Mouse (Mus musculus) heart, embryonic 13.5 days (tissue): ENCODE measurements at regions not wholly inside any gene's neighbourhood (a gene's known extent, or its start where the extent isn't known, plus 50 kb on each side); places are given as distances from the start of the nearest gene placed in this dataset.

Experiments used
- ATAC-seq: fragments of 200-750 bp; cut with Nextera tagmentation; 2 replicates; pipeline ENCODE4 v1.8.0; 2017; ENCODE audit warnings: moderate TSS enrichment; ENCODE audit not compliant: insufficient number of reproducible peaks, low FRiP score, low TSS enrichment; ENCODE audit errors: extremely low read depth
- H3K27ac ChIP-seq: fragments of 300-500 bp; sonication (generic); replicated peaks from 2 replicates; pipeline ENCODE4 v1.5.1; 2015; ENCODE audit warnings: moderate library complexity, mild to moderate bottlenecking, inconsistent platforms
- H3K27me3 ChIP-seq: fragments of 300-500 bp; sonication (generic); replicated peaks from 2 replicates; pipeline ENCODE4 v1.6.1; 2015; ENCODE audit warnings: mild to moderate bottlenecking, inconsistent platforms
- H3K36me3 ChIP-seq: fragments of 300-500 bp; sonication (generic); 2 replicates; pipeline ENCODE4 v1.6.1; 2015; ENCODE audit warnings: mild to moderate bottlenecking, inconsistent platforms
- H3K4me1 ChIP-seq: fragments of 300-500 bp; sonication (generic); 2 replicates; pipeline ENCODE4 v1.6.1; 2015; ENCODE audit warnings: inconsistent platforms
- H3K4me2 ChIP-seq: fragments of 300-500 bp; sonication (generic); 2 replicates; pipeline ENCODE4 v1.6.1; 2015; ENCODE audit warnings: inconsistent platforms, mild to moderate bottlenecking, moderate library complexity
- H3K4me3 ChIP-seq: fragments of 300-500 bp; sonication (generic); 2 replicates; pipeline ENCODE4 v1.5.1; 2015; ENCODE audit warnings: moderate library complexity, mild to moderate bottlenecking, inconsistent platforms
- H3K9ac ChIP-seq: fragments of 300-500 bp; sonication (generic); 2 replicates; pipeline ENCODE4 v1.6.1; 2015; ENCODE audit warnings: inconsistent platforms, mild to moderate bottlenecking, moderate library complexity
- H3K9me3 ChIP-seq: fragments of 300-500 bp; sonication (generic); 2 replicates; pipeline ENCODE4 v1.6.1; 2016; ENCODE audit warnings: inconsistent platforms
- WGBS: fragments of 180-500 bp; shearing (Covaris S2); methylation state at CpG from one replicate; pipeline ENCODE4 v1.1.7; 2015; ENCODE audit warnings: mixed read lengths; 5-methylcytosine and 5-hydroxymethylcytosine counted together

DNA sequence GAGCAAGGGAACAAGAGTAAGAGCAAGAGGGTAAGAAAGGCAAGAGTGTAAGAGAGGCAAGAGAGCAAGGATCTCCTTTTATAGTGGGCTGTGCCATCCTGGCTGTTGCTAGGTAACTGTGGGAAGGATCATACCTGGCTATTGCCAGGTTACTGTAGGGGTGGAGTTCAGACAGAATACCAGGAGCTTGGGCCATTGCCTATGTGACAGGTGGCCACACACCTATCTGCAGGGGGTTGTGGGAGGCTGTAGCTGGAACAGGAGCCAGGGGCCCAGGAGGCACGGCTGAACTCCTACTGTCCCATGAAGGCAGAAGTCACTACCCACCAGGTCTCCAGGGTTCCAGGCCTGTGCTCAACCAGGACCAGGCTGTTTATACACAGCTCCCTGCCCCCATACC is 1149.0 kb downstream of the 9330182O14Rik start:
- no peak overlapping the region for H3K27ac ChIP-seq
- no peak for ATAC-seq
- H3K4me2 ChIP-seq: no peak overlapping the region
- 33% methylated on average over 1 of the region's 1 CpGs for WGBS
- peaks cover 5% of the 10 kb centered on the region; the same call in 1 of the 2 replicates for H3K4me1 ChIP-seq
- no peak overlapping the region for H3K4me3 ChIP-seq
- H3K9me3 ChIP-seq: no peaks in the 10 kb centered on the region
- H3K27me3 ChIP-seq: no peaks in the 10 kb centered on the region
- no peaks in the 10 kb centered on the region for H3K36me3 ChIP-seq
- H3K9ac ChIP-seq: no peak overlapping the region

DNA sequence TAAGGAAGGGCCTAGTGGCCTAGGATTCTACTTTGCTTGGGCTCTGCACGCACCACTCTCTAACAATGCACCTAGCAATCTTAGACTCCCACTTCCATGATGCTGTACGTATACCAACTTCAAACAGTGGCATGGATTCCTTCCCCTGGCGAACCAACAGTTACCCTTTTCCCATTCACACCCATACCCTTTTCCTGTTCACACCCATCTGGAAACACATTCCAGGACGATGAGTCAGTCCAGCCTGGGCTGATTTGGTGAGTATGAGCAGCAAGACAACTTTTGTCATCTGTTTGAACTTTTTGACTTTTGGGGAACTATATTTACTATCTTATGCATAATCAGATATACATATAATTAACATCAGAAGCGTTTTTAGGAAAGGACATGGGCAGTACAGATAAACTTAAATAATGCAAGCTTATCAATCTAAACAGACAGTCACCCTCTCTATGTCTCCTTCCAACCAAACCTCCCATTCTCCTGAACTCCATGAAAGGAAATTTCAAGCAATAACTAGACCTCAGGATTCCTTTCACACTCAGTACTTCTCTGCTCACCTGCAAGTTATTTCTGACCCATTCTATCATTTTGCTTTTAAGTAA is 1152.7 kb downstream of the 9330182O14Rik start:
- Histone ChIP-seq H3K4me3 (no peak overlapping the region), H3K27me3 (no peaks in the 10 kb centered on the region), H3K36me3 (no peaks in the 10 kb centered on the region), H3K9me3 (no peaks in the 10 kb centered on the region), H3K4me1 (peaks cover 5% of the 10 kb centered on the region; the same call in 1 of the 2 replicates), H3K4me2 (no peak overlapping the region), H3K9ac (no peak overlapping the region), H3K27ac (no peak overlapping the region)
- ATAC-seq: no peak
- WGBS: 43% methylated on average over 5 of the region's 5 CpGs

DNA sequence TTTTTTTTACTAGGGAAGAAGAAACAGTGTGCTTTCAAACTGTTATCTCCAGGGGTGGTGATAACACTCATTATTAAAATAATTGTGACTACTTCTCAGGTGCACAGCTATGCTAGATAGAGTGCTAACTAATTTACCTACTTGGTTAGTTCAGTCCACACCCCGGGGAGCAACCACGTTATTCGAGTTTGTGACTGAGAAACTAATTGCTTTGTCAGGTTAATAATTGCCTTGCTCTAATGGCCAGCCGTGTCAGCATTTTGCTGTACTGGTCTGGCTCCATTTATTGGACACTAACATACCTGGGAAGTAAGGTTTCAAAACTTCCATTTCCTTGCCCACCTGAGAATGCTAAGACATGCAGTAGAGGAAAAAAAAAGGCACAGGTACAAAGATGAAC is 1163.3 kb downstream of the 9330182O14Rik start:
- Histone ChIP-seq H3K4me3 (no peak overlapping the region), H3K9me3 (no peaks in the 10 kb centered on the region), H3K27me3 (no peaks in the 10 kb centered on the region), H3K4me2 (no peak overlapping the region), H3K36me3 (no peaks in the 10 kb centered on the region), H3K4me1 (no peaks in the 10 kb centered on the region), H3K9ac (no peak overlapping the region), H3K27ac (no peak overlapping the region)
- WGBS: 74% methylated on average over 4 of the region's 4 CpGs
- ATAC-seq: no peak

- no peak for ATAC-seq
- Histone ChIP-seq H3K4me3 (no peak overlapping the region), H3K27me3 (no peaks in the 10 kb centered on the region), H3K36me3 (no peaks in the 10 kb centered on the region), H3K4me1 (peaks cover 5% of the 10 kb centered on the region), H3K27ac (no peak overlapping the region), H3K4me2 (no peak overlapping the region), H3K9ac (no peak overlapping the region), H3K9me3 (no peaks in the 10 kb centered on the region)
- WGBS: 22% methylated on average over 1 of the region's 1 CpGs
These were observed 1172.5 kb downstream of the 9330182O14Rik start for GRCm38 (mm10) chr15:41306638-41307037.

DNA sequence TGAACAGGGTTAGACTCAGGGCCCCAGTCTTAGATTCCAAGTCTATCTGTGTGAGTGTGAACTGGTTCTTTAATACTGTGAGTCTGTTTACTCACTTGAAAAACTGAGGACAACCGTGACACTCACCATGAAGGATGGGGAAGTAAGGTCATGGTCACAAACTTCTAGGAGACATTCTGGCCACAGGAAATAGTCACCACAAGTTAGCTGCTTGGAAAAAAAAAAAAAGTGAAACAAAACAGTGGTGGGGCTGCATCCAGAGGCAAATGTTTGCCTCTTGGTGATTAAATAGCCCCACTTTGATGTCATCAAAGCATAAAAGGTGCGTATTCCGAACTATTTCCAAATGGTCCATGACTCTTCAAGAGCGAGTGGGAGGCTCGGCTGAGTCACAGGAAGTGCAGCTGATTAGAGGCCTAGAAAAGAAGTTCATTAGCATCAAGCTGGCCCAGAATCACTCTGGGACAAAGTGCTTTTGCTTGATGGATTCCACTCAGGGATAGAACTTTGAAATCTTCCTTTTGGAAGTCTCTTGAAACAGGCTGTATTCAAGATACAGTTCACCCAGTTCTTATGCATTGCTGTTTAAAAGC is 1177.7 kb downstream of the 9330182O14Rik start:
- peak overlapping the region; percentile 18; the same call in 1 of the 2 replicates for H3K4me2 ChIP-seq
- no peaks in the 10 kb centered on the region for H3K9me3 ChIP-seq
- H3K4me1 ChIP-seq: peaks cover 12% of the 10 kb centered on the region
- H3K36me3 ChIP-seq: no peaks in the 10 kb centered on the region
- no peaks in the 10 kb centered on the region for H3K27me3 ChIP-seq
- H3K9ac ChIP-seq: no peak overlapping the region
- no peak for ATAC-seq
- no peak overlapping the region; the same call in 1 of the 2 replicates for H3K27ac ChIP-seq
- WGBS: 38% methylated on average over 5 of the region's 5 CpGs
- no peak overlapping the region for H3K4me3 ChIP-seq

DNA sequence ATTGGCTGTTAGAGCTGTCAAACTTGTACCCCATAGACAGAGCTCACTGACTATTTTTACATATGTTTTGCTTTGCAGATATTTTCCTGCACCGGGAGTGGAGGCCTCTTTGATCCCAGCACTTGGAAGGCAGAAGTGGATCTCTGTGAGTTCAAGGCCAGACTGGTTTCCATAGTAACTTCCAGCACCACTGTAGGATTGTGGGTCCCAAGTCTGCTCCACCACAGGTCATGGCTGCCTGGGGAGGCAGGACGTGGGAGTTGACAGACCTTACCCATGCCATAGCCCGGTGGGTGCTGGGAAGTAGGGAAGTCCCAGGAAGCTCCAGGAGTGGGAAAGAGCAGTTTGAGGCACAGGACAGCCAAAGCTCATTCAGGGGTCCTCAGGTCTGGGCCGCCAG is 1180.8 kb downstream of the 9330182O14Rik start:
- Histone ChIP-seq H3K27ac (no peak overlapping the region), H3K9me3 (no peaks in the 10 kb centered on the region), H3K4me3 (no peak overlapping the region), H3K36me3 (no peaks in the 10 kb centered on the region), H3K4me2 (no peak overlapping the region), H3K27me3 (no peaks in the 10 kb centered on the region), H3K9ac (no peak overlapping the region), H3K4me1 (peaks cover 12% of the 10 kb centered on the region)
- 64% methylated on average over 4 of the region's 4 CpGs for WGBS
- ATAC-seq: no peak

GRCm38 (mm10) chr15:41325633-41326252 is 1191.6 kb downstream of the 9330182O14Rik start:
- no peak overlapping the region for H3K27ac ChIP-seq
- WGBS: 13% methylated on average over 7 of the region's 7 CpGs

DNA sequence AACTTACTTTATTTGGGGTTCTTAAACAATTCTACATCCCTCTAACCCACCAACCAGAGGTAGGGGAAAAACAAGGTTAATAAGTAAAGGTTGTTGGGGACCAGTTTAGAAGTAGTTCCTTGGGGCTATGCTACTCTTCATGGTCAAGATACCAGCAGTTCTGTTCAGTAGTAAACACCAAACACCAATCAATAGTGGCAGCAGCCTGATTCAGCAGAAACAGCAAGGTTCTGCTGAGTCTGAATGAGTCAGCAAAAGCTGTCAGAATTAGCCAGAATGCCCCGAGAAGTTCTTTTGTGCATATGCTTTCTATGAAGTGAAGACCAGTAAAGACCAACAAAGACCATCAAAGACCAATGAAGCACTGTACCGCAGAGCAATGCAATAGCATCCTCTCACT is 1195.1 kb downstream of the 9330182O14Rik start:
- ATAC-seq: peak; percentile 60; the same call in 1 of the 2 replicates
- no peaks in the 10 kb centered on the region for H3K9me3 ChIP-seq
- H3K27ac ChIP-seq: peak overlapping the region; percentile 15; the same call in 1 of the 2 replicates
- no peak overlapping the region for H3K4me3 ChIP-seq
- WGBS: 77% methylated on average over 2 of the region's 2 CpGs
- no peak overlapping the region for H3K4me2 ChIP-seq
- no peaks in the 10 kb centered on the region for H3K4me1 ChIP-seq
- H3K36me3 ChIP-seq: no peaks in the 10 kb centered on the region
- no peaks in the 10 kb centered on the region for H3K27me3 ChIP-seq
- no peak overlapping the region for H3K9ac ChIP-seq

More at GRCm38 (mm10) chr15:41325633-41326252, 1191.6 kb downstream of the 9330182O14Rik start:
- Histone ChIP-seq H3K4me3 (no peak overlapping the region), H3K4me2 (no peak overlapping the region), H3K9ac (no peak overlapping the region), H3K27me3 (no peaks in the 10 kb centered on the region), H3K9me3 (no peaks in the 10 kb centered on the region), H3K4me1 (no peaks in the 10 kb centered on the region), H3K36me3 (no peaks in the 10 kb centered on the region)
- ATAC-seq: no peak

DNA sequence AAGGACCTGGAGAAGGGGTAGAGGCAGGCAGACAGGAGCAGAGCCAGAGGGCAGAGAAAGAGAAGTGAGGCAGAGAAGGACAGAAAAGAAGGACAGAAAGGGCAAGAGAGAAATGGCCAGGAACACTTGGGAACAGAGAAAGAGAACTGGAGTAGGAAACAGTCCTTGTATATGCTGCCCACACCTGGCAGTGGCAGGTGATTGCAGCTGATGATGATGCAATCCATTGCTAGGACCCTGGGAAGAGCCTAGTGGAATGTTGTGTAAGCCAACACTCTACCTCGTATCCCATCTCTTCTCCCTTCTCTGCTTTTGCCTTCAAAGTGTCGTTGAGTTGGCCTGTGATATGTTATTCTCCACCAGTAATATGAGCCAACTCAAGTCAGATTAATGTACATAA is 1195.9 kb downstream of the 9330182O14Rik start:
- H3K4me3 ChIP-seq: no peak overlapping the region
- H3K27ac ChIP-seq: 0 out of 2 replicates have a peak overlapping the region, but pooled peaks have one; percentile 41
- H3K36me3 ChIP-seq: no peaks in the 10 kb centered on the region
- H3K9me3 ChIP-seq: no peaks in the 10 kb centered on the region
- no peak overlapping the region for H3K9ac ChIP-seq
- 0 out of 2 replicates have a peak, but pooled peaks have one; percentile 46 for ATAC-seq
- H3K4me1 ChIP-seq: no peaks in the 10 kb centered on the region
- no peaks in the 10 kb centered on the region for H3K27me3 ChIP-seq
- 36% methylated on average over 2 of the region's 2 CpGs for WGBS
- H3K4me2 ChIP-seq: no peak overlapping the region

DNA sequence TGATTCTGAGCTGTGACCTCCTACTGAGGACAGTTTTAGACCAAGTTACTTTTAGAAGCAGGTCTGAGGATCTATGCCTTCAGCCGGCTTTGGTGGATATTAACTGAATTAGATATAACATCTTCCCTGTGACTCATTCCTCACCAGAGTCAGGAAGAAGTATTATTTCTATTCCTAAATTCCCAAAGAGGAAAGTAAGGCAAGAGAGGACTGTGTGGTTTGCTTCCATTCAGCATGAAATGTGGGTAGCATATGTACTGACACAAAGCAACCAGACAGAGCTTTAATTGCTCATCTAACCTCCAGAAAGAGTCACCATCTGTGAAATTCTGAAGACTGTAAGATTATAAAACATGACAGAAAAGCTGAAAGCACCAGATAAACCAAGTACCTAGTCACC is 1198.3 kb downstream of the 9330182O14Rik start:
- H3K36me3 ChIP-seq: no peaks in the 10 kb centered on the region
- no peaks in the 10 kb centered on the region for H3K9me3 ChIP-seq
- WGBS: 69% methylated on average over 1 of the region's 1 CpGs
- no peak for ATAC-seq
- no peaks in the 10 kb centered on the region for H3K4me1 ChIP-seq
- H3K4me3 ChIP-seq: no peak overlapping the region
- no peak overlapping the region for H3K9ac ChIP-seq
- no peak overlapping the region for H3K27ac ChIP-seq
- H3K27me3 ChIP-seq: no peaks in the 10 kb centered on the region
- H3K4me2 ChIP-seq: no peak overlapping the region

- Histone ChIP-seq H3K9me3 (no peaks in the 10 kb centered on the region), H3K36me3 (no peaks in the 10 kb centered on the region), H3K4me2 (no peak overlapping the region), H3K4me1 (no peaks in the 10 kb centered on the region), H3K27ac (no peak overlapping the region), H3K9ac (no peak overlapping the region), H3K4me3 (no peak overlapping the region), H3K27me3 (no peaks in the 10 kb centered on the region)
- WGBS: 68% methylated on average over 3 of the region's 3 CpGs
- ATAC-seq: no peak
These were observed 1199.0 kb downstream of the 9330182O14Rik start for GRCm38 (mm10) chr15:41333165-41333564.
